Comparison of ENCODE assay signal across 10 mouse cellular contexts in the genomic region with DNA sequence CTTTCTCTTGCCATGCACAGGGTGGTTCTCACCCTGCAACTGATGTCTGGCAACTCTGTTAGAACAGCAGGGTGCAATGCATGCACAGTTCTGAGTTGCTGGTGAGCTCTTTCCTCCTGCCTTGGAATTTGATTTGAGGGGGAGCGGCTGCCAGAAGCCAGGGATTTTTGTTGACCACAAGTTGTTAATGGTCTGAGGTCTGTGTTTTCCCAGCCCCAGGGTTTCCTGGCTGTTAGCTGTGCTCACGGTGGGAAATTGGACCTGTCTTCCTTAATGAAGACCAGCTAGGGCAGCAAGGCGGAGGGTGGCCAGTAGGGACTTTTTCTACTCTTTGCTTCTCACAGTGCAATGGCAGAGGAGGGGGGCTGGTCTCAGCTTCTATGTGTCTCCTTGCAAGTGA. TPM values are rescaled to one million over a fixed set of nuclear protein-coding genes. Genes with fewer than 3 reads are reported as not detected.
DNase-seq lines count a peak whose midpoint lies in the region; ATAC-seq and TF ChIP-seq lines count a peak whose summit lies in the region.
"Had no signal": no experiment of that assay in that cellular context is flagged by ENCODE, and none has a peak within 500 bp of the region (broad histone marks: within the 10 kb centered on the region; RNA-seq: fewer than 3 reads in every experiment).

No protein-coding gene starts in this region.

- H3K36me3 ChIP-seq in kidney, embryonic 16.5 days (ENCODE audit: insufficient read depth, low read length), result no peaks in the 10 kb centered on the region
- H3K36me3 ChIP-seq in hindbrain, embryonic 13.5 days, result no peaks in the 10 kb centered on the region
- no peaks in the 10 kb centered on the region for H3K36me3 ChIP-seq in midbrain, postnatal 0 days (ENCODE audit: insufficient read depth, low read length)
- H3K36me3 ChIP-seq: neural tube, embryonic 13.5 days had no signal

- no peak overlapping the region for H3K4me2 ChIP-seq in kidney, embryonic 16.5 days (replicated peaks; ENCODE audit: low read depth, low read length)
- no peak overlapping the region for H3K4me2 ChIP-seq in hindbrain, embryonic 13.5 days
- no peak overlapping the region for H3K4me2 ChIP-seq in midbrain, postnatal 0 days (ENCODE audit: low read depth, low read length, poor library complexity, severe bottlenecking)
- H3K4me2 ChIP-seq: neural tube, embryonic 13.5 days had no signal

- no peak; the same call in 1 of the 2 replicates for TF ChIP-seq CTCF in midbrain, postnatal 0 days (IDR thresholded peaks at IDR 0.05)

- H3K27ac ChIP-seq in kidney, embryonic 16.5 days (ENCODE audit: low read length), result peak overlapping the region; percentile 35; the same call in 1 of the 2 replicates
- H3K27ac ChIP-seq in hindbrain, embryonic 13.5 days, result 0 out of 2 replicates have a peak overlapping the region, but pooled peaks have one; percentile 19
- no peak overlapping the region for H3K27ac ChIP-seq in midbrain, postnatal 0 days (ENCODE audit: low read depth, low read length)
- H3K27ac ChIP-seq: neural tube, embryonic 13.5 days had no signal

- DNase-seq in kidney, adult 11 months, result no peak
- peak; percentile 24 for DNase-seq in embryo, embryonic 11.5 days (ENCODE audit: low read depth, low spot score)
- DNase-seq in midbrain, postnatal 0 days (ENCODE audit: low spot score), result peak; percentile 26
- DNase-seq in heart, adult 11 months, result no peak
- DNase-seq in cerebellum, postnatal 36 days, result no peak
- DNase-seq: cerebellum, adult 11 months; liver had no signal

- H3K9ac ChIP-seq in kidney, embryonic 16.5 days (replicated peaks; ENCODE audit: low read length), result no peak overlapping the region
- H3K9ac ChIP-seq in hindbrain, embryonic 13.5 days, result no peak overlapping the region
- no peak overlapping the region for H3K9ac ChIP-seq in midbrain, postnatal 0 days (replicated peaks; ENCODE audit: low read length, poor library complexity, severe bottlenecking)
- H3K9ac ChIP-seq: neural tube, embryonic 13.5 days had no signal

- ATAC-seq in kidney, embryonic 16.5 days (ENCODE audit: low FRiP score, low TSS enrichment), result no peak
- no peak for ATAC-seq in hindbrain, embryonic 13.5 days (ENCODE audit: low FRiP score)
- no peak for ATAC-seq in midbrain, postnatal 0 days (ENCODE audit: low FRiP score)

- H3K4me3 ChIP-seq in kidney, embryonic 16.5 days (ENCODE audit: low read length), result no peak overlapping the region
- H3K4me3 ChIP-seq in hindbrain, embryonic 13.5 days, result no peak overlapping the region
- no peak overlapping the region for H3K4me3 ChIP-seq in midbrain, postnatal 0 days (ENCODE audit: low read depth, low read length)
- H3K4me3 ChIP-seq: neural tube, embryonic 13.5 days had no signal

- peaks cover 33% of the 10 kb centered on the region for H3K4me1 ChIP-seq in kidney, embryonic 16.5 days (ENCODE audit: insufficient read depth, low read length)
- peaks cover 47% of the 10 kb centered on the region for H3K4me1 ChIP-seq in hindbrain, embryonic 13.5 days (replicated peaks)
- H3K4me1 ChIP-seq in midbrain, postnatal 0 days (ENCODE audit: insufficient read depth, low read length), result peaks cover 3% of the 10 kb centered on the region; the same call in 1 of the 2 replicates

- H3K9me3 ChIP-seq in kidney, embryonic 16.5 days (ENCODE audit: low read length), result no peaks in the 10 kb centered on the region
- H3K9me3 ChIP-seq in hindbrain, embryonic 13.5 days, result no peaks in the 10 kb centered on the region
- no peaks in the 10 kb centered on the region for H3K9me3 ChIP-seq in midbrain, postnatal 0 days (ENCODE audit: low read length)
- H3K9me3 ChIP-seq: neural tube, embryonic 13.5 days had no signal

- H3K27me3 ChIP-seq in kidney, embryonic 16.5 days (ENCODE audit: insufficient read depth, low read length), result no peaks in the 10 kb centered on the region
- no peaks in the 10 kb centered on the region for H3K27me3 ChIP-seq in hindbrain, embryonic 13.5 days
- no peaks in the 10 kb centered on the region for H3K27me3 ChIP-seq in midbrain, postnatal 0 days (ENCODE audit: insufficient read depth, low read length)
- H3K27me3 ChIP-seq: neural tube, embryonic 13.5 days had no signal

- WGBS in kidney, embryonic 16.5 days, result 35% methylated on average over 3 of the region's 3 CpGs
- 47% methylated on average over 3 of the region's 3 CpGs for WGBS in hindbrain, embryonic 13.5 days
- WGBS in midbrain, postnatal 0 days, result 40% methylated on average over 3 of the region's 3 CpGs

RNA-seq across cellular contexts. Expression of gene Col5a1, which starts 45.7 kb away (rescaled TPM):
- polyA plus RNA-seq in kidney, embryonic 16.5 days (2015; fragmentation: Nextera tagmentation; extraction: Ambion mirVana), result 50.1 and 55.8 TPM in 2 replicates
- polyA plus RNA-seq in hindbrain, embryonic 13.5 days (2015; fragmentation: Nextera tagmentation; extraction: Ambion mirVana), result 15.4 and 16.3 TPM in 2 replicates
- 16.9 and 23.4 TPM in 2 replicates for total RNA-seq in midbrain, postnatal 0 days (2014; rRNA removed)
- polyA plus RNA-seq in midbrain, postnatal 0 days (2015; fragmentation: Nextera tagmentation; extraction: Ambion mirVana), result 5.4 and 5.6 TPM in 2 replicates

Comparison
In these comparisons a context has a peak if more than half of its experiments do, and no peak if none do; other contexts are left out.
1. DNase-seq: peak in embryo, embryonic 11.5 days (single experiment) and midbrain, postnatal 0 days (single experiment); none in kidney, adult 11 months (single experiment), heart, adult 11 months (single experiment) and cerebellum, postnatal 36 days (0 of 2).